Mouse (Mus musculus) heart, adult 2 months (tissue): ENCODE results near the gene Arpc1a.

ENCODE experiments used
- CTCF ChIP-seq: fragments of 200-600 bp; IDR thresholded peaks from 2 replicates; pipeline ENCODE4 v1.8.1; 2022; ENCODE audit warnings: antibody characterized with exemption, mild to moderate bottlenecking, moderate library complexity
- POLR2A ChIP-seq: fragments of 200-500 bp; IDR thresholded peaks from 2 replicates; pipeline ENCODE4 v1.6.1; 2011; ENCODE audit warnings: mild to moderate bottlenecking, low read depth, low read length, control low read depth; ENCODE audit not compliant: insufficient read depth

DNA sequence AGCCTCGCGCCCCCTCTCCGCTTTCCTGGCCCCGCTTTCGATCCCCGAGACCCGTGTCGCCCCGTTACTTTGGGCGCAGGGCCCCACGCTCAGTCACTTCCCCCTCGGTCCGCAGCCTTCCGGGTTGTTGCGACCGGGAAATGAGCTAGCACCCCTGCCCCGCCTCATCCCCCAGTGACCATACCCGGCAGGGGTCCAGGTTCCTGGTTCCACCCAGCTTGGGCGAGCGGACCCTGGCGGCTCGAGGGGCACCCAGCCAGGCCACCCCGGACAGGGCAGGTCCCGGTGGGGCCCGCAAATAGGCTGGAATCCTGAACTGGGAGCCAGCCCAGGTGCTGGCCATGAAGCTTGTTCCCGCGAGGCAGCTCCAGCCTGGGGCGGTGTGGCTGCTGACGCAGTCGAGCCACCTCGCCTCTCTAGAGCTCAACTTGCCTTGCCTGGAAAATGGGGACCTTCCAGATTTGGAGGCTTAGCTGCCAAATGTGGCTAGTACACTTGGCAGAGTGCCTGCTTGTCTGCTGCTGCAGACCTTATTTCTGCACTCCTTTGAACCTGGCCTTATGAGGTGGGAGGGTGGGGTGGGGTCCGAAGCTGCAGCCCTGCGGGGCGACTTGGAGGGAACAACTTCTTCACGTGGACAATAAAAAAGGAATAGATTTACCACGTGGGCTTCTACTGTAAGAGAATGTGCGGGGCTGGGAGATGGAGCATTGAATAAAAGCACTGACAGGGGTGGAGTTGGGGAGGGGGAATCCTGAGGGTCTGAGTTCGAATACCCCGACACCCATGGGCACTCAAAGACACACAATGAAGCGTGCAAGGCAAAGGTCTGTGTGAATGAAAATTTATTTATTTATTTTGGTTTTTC, 31.2 kb downstream of the Arpc1a start:
- TF ChIP-seq CTCF (no peak), POLR2A (peak; percentile 38; the same call in 1 of the 2 replicates)
